Mouse (Mus musculus): ENCODE data around the gene Kansl2. TPM values are rescaled to one million over a fixed set of nuclear protein-coding genes. Genes with fewer than 3 reads are reported as not detected.

Kansl2 gene
- polyA plus RNA-seq, 1 experiment from 2014 or later = 90.6 TPM

- Histone ChIP-seq H3K4me3 (ENCODE audit: low read depth, low read length) (peak overlapping the region; percentile 94; the same call in 1 of the 2 replicates), H3K36me3 (ENCODE audit: control insufficient read depth, insufficient read depth, low read length) (peaks cover 11% of the 10 kb centered on the region; the same call in 1 of the 2 replicates), H3K27me3 (ENCODE audit: control insufficient read depth, insufficient read depth, low read length) (no peaks in the 10 kb centered on the region), H3K4me2 (replicated peaks; ENCODE audit: low read depth, low read length) (peak overlapping the region; percentile 70), H3K9ac (replicated peaks; ENCODE audit: low read depth, low read length) (peak overlapping the region; percentile 72; the same call in 1 of the 2 replicates), H3K4me1 (ENCODE audit: control insufficient read depth, insufficient read depth, low read length) (peaks cover 22% of the 10 kb centered on the region; the same call in 1 of the 2 replicates), H3K9me3 (ENCODE audit: control insufficient read depth, low read depth, low read length) (no peaks in the 10 kb centered on the region), H3K27ac (ENCODE audit: low read length) (peak overlapping the region; percentile 88; the same call in 1 of the 2 replicates)
- no peak for ATAC-seq (ENCODE audit: insufficient number of reproducible peaks, insufficient read depth, low FRiP score, low read depth)
- 64% methylated on average over 7 of the region's 7 CpGs for WGBS
These were observed 35.2 kb upstream of the Kansl2 start for GRCm38 (mm10) chr15:98569216-98569615.

- peak overlapping the region; percentile 72 for H3K9ac ChIP-seq (replicated peaks; ENCODE audit: low read depth, low read length)
- H3K27me3 ChIP-seq (ENCODE audit: control insufficient read depth, insufficient read depth, low read length) = no peaks in the 10 kb centered on the region
- WGBS = 5% methylated on average over 22 of the region's 22 CpGs
- peaks cover 22% of the 10 kb centered on the region; the same call in 1 of the 2 replicates for H3K4me1 ChIP-seq (ENCODE audit: control insufficient read depth, insufficient read depth, low read length)
- peaks cover 18% of the 10 kb centered on the region for H3K36me3 ChIP-seq (ENCODE audit: control insufficient read depth, insufficient read depth, low read length)
- H3K4me2 ChIP-seq (replicated peaks; ENCODE audit: low read depth, low read length) = peak overlapping the region; percentile 70
- H3K27ac ChIP-seq (ENCODE audit: low read length) = peak overlapping the region; percentile 88
- no peak for ATAC-seq (ENCODE audit: insufficient number of reproducible peaks, insufficient read depth, low FRiP score, low read depth)
- no peaks in the 10 kb centered on the region for H3K9me3 ChIP-seq (ENCODE audit: control insufficient read depth, low read depth, low read length)
- H3K4me3 ChIP-seq (ENCODE audit: low read depth, low read length) = peak overlapping the region; percentile 94
These were observed 34.4 kb upstream of the Kansl2 start for GRCm38 (mm10) chr15:98568256-98569033.

DNA sequence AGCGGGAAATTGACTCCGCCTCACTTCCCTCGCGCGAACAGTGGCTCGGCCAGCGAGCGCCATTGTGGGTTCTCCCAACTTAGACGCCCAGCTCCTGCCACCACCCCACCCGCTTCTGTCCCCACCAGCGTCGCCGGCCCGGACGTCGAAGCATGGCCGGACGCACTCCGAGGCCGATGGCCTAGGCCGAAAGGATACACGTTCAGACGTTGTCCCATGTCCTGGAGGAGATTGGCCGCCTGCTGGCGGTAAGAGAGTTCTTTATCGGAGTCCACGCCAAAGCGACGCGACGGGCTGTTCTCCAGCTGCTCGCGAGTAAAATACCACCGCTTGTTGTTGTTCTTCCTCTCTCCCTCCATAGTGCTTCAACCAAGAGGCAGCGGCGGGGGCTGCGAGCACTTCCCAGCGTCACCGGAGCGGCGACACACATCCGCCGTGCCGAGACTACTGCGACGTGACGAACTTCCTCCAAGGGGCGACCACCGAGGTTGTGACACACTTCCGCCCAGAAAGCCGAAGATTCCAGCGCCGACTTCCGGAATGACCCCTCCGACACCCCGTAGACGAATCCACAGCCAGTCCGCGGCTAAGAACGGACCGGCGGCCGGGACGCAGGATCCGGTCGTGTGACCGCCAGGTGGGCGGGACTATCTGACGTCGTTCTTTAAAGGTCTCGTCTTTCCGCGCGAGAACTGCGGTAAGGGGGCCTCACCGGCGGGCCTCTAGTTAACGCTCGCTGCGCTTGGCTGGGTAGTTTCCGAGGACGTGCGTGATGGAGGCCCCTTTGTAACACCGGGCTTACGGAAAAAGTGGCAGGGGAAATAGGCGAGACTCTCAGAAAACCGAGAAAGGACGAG, 33.4 kb upstream of the Kansl2 start:
- no peaks in the 10 kb centered on the region for H3K9me3 ChIP-seq (ENCODE audit: control insufficient read depth, low read depth, low read length)
- H3K27ac ChIP-seq (ENCODE audit: low read length) = peak overlapping the region; percentile 96
- peaks cover 22% of the 10 kb centered on the region; the same call in 1 of the 2 replicates for H3K4me1 ChIP-seq (ENCODE audit: control insufficient read depth, insufficient read depth, low read length)
- under 1% methylated on average over 88 of the region's 88 CpGs for WGBS
- H3K4me3 ChIP-seq (ENCODE audit: low read depth, low read length) = peak overlapping the region; percentile 94
- ATAC-seq (ENCODE audit: insufficient number of reproducible peaks, insufficient read depth, low FRiP score, low read depth) = peak; percentile 96
- peak overlapping the region; percentile 91 for H3K9ac ChIP-seq (replicated peaks; ENCODE audit: low read depth, low read length)
- H3K27me3 ChIP-seq (ENCODE audit: control insufficient read depth, insufficient read depth, low read length) = no peaks in the 10 kb centered on the region
- H3K4me2 ChIP-seq (replicated peaks; ENCODE audit: low read depth, low read length) = peak overlapping the region; percentile 91
- H3K36me3 ChIP-seq (ENCODE audit: control insufficient read depth, insufficient read depth, low read length) = peaks cover 25% of the 10 kb centered on the region

GRCm38 (mm10) chr15:98566973-98567277, 32.9 kb upstream of the Kansl2 start:
- peak overlapping the region; percentile 94 for H3K4me3 ChIP-seq (ENCODE audit: low read depth, low read length)
- H3K27me3 ChIP-seq (ENCODE audit: control insufficient read depth, insufficient read depth, low read length) = no peaks in the 10 kb centered on the region
- under 1% methylated on average over 15 of the region's 15 CpGs for WGBS
- peaks cover 25% of the 10 kb centered on the region for H3K36me3 ChIP-seq (ENCODE audit: control insufficient read depth, insufficient read depth, low read length)
- H3K9ac ChIP-seq (replicated peaks; ENCODE audit: low read depth, low read length) = peak overlapping the region; percentile 91
- H3K4me1 ChIP-seq (ENCODE audit: control insufficient read depth, insufficient read depth, low read length) = peaks cover 22% of the 10 kb centered on the region; the same call in 1 of the 2 replicates
- H3K4me2 ChIP-seq (replicated peaks; ENCODE audit: low read depth, low read length) = peak overlapping the region; percentile 91
- ATAC-seq (ENCODE audit: insufficient number of reproducible peaks, insufficient read depth, low FRiP score, low read depth) = no peak
- H3K27ac ChIP-seq (ENCODE audit: low read length) = peak overlapping the region; percentile 96
- H3K9me3 ChIP-seq (ENCODE audit: control insufficient read depth, low read depth, low read length) = no peaks in the 10 kb centered on the region

DNA sequence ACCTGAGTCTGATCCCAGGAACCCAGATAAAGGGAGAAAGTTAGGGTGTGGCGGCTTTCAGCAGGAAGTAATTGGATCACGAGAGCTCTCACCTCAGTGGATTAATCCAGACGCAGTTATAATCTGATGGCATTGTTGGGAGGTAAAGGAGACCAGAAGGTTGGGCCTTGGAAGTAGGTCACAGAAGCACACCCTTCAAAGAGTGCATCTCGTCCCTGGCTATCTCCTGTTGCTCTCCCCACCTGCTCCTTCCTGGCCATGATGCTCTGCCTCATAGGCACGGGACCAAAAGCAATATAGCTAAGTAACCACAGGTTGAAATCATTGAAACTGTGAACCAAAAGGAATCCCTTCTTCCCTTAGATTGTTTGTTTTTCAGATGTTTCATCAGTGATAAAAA, 23.1 kb upstream of the Kansl2 start:
- Histone ChIP-seq H3K4me3 (ENCODE audit: low read depth, low read length) (no peak overlapping the region), H3K27me3 (ENCODE audit: control insufficient read depth, insufficient read depth, low read length) (no peaks in the 10 kb centered on the region), H3K9me3 (ENCODE audit: control insufficient read depth, low read depth, low read length) (no peaks in the 10 kb centered on the region), H3K36me3 (ENCODE audit: control insufficient read depth, insufficient read depth, low read length) (peaks cover 54% of the 10 kb centered on the region), H3K4me1 (ENCODE audit: control insufficient read depth, insufficient read depth, low read length) (no peaks in the 10 kb centered on the region), H3K4me2 (replicated peaks; ENCODE audit: low read depth, low read length) (no peak overlapping the region), H3K9ac (replicated peaks; ENCODE audit: low read depth, low read length) (no peak overlapping the region), H3K27ac (ENCODE audit: low read length) (no peak overlapping the region)
- ATAC-seq (ENCODE audit: insufficient number of reproducible peaks, insufficient read depth, low FRiP score, low read depth) = no peak
- WGBS = 92% methylated on average over 5 of the region's 5 CpGs

- H3K36me3 ChIP-seq (ENCODE audit: control insufficient read depth, insufficient read depth, low read length) = peaks cover 63% of the 10 kb centered on the region
- H3K9ac ChIP-seq (replicated peaks; ENCODE audit: low read depth, low read length) = no peak overlapping the region
- no peaks in the 10 kb centered on the region for H3K27me3 ChIP-seq (ENCODE audit: control insufficient read depth, insufficient read depth, low read length)
- no peaks in the 10 kb centered on the region for H3K4me1 ChIP-seq (ENCODE audit: control insufficient read depth, insufficient read depth, low read length)
- no peak for ATAC-seq (ENCODE audit: insufficient number of reproducible peaks, insufficient read depth, low FRiP score, low read depth)
- 93% methylated on average over 4 of the region's 4 CpGs for WGBS
- no peak overlapping the region for H3K27ac ChIP-seq (ENCODE audit: low read length)
- H3K9me3 ChIP-seq (ENCODE audit: control insufficient read depth, low read depth, low read length) = no peaks in the 10 kb centered on the region
- no peak overlapping the region for H3K4me3 ChIP-seq (ENCODE audit: low read depth, low read length)
- H3K4me2 ChIP-seq (replicated peaks; ENCODE audit: low read depth, low read length) = no peak overlapping the region
These were observed 21.8 kb upstream of the Kansl2 start for GRCm38 (mm10) chr15:98555881-98556280.

DNA sequence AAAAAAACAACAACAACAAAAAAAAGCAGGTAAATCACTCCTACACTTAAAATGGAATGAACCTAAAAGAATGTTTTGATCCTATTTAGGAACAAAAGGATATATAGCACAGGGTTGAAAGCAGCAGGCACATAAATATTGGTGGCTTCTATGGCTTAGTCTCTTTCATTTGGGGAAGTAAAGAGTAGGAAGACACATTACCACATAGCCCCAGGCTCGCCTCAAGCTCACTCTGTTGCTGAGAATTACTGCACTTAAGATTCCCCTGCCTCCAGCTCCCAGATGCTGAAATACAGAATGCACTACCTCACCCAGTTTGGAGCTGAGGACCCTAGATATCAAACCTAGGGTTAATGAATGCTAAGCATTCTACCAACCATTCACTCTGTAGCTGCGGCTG, 18.7 kb upstream of the Kansl2 start:
- no peak for ATAC-seq (ENCODE audit: insufficient number of reproducible peaks, insufficient read depth, low FRiP score, low read depth)
- Histone ChIP-seq H3K4me1 (ENCODE audit: control insufficient read depth, insufficient read depth, low read length) (no peaks in the 10 kb centered on the region), H3K4me2 (replicated peaks; ENCODE audit: low read depth, low read length) (no peak overlapping the region), H3K9me3 (ENCODE audit: control insufficient read depth, low read depth, low read length) (no peaks in the 10 kb centered on the region), H3K27ac (ENCODE audit: low read length) (no peak overlapping the region), H3K4me3 (ENCODE audit: low read depth, low read length) (no peak overlapping the region), H3K9ac (replicated peaks; ENCODE audit: low read depth, low read length) (no peak overlapping the region), H3K36me3 (ENCODE audit: control insufficient read depth, insufficient read depth, low read length) (peaks cover 57% of the 10 kb centered on the region), H3K27me3 (ENCODE audit: control insufficient read depth, insufficient read depth, low read length) (no peaks in the 10 kb centered on the region)
- WGBS = 89% methylated on average over 2 of the region's 2 CpGs

GRCm38 (mm10) chr15:98546843-98547242, 12.8 kb upstream of the Kansl2 start:
- Histone ChIP-seq H3K27me3 (ENCODE audit: control insufficient read depth, insufficient read depth, low read length) (no peaks in the 10 kb centered on the region), H3K36me3 (ENCODE audit: control insufficient read depth, insufficient read depth, low read length) (peaks cover 76% of the 10 kb centered on the region), H3K4me1 (ENCODE audit: control insufficient read depth, insufficient read depth, low read length) (no peaks in the 10 kb centered on the region), H3K27ac (ENCODE audit: low read length) (no peak overlapping the region), H3K9ac (replicated peaks; ENCODE audit: low read depth, low read length) (no peak overlapping the region), H3K4me2 (replicated peaks; ENCODE audit: low read depth, low read length) (no peak overlapping the region), H3K4me3 (ENCODE audit: low read depth, low read length) (no peak overlapping the region), H3K9me3 (ENCODE audit: control insufficient read depth, low read depth, low read length) (no peaks in the 10 kb centered on the region)
- 91% methylated on average over 5 of the region's 5 CpGs for WGBS
- no peak for ATAC-seq (ENCODE audit: insufficient number of reproducible peaks, insufficient read depth, low FRiP score, low read depth)
